Mouse (Mus musculus): ENCODE measurements at regions not wholly inside any gene's neighbourhood (a gene's known extent, or its start where the extent isn't known, plus 50 kb on each side); places are given as distances from the start of the nearest gene placed in this dataset.

DNA sequence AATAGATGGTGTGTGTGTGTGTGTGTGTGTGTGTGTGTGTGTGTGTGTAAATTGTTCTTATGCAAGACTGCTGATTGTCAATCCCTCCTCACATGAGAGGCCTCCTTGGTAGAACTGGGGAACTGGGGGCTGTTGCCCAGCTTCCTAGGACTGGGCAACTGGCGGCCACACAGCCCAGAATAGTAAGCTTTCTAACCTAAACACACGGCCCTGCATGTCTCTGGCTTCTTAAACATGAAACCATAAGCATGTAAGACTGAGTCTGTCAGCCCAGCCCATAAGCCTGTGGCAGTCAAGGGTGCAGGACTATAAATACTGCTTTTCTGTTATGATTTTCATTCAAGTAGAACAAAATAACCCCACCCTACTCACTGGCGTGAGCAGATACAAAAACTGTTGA lies 60.7 kb downstream of the Ifng start:
- DNase-seq (ENCODE audit: inconsistent age in 2 of 2, low spot score in 1 of 2): no peak

DNA sequence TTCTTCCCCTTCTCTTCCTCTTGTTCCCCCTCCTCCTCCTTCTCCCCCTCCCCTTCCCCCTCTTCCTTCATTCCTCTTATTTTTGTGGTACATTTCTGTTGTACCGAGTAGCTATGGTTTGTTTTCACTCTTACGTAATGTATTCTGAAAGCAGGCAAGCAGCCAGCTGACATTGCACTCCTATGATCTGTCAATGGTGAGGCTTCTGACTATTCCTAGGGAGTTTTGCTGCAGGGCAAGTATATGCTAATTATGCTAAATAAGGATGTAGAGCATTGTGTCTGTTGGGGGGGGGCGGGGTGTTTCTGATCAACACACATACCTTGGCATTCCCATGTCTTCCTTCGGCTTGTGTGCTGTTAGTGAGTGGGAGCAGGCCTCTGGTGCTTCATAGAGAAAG lies 64.0 kb downstream of the Ifng start:
- DNase-seq (ENCODE audit: inconsistent age in 2 of 2, low spot score in 1 of 2): peak in 1 of 2 experiments; percentile 41

DNA sequence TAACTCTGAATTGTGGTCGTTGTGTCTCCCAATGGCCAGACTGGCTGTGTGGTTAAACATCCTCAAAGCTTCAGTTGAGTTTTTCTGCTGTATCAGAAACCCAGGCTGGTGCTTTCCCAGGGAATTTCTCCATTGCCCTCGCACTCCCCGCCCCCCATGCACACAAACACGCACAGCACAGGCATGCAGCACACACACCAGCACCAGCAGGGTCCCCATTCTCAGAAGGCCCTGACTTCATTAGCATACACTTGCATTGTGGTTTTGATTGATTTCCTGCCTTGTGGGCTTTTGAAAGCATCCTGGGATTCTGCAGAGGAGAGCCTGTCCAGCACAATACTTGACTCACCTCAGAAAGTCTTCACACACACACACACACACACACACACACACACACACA lies 65.3 kb downstream of the Ifng start:
- no peak for DNase-seq (ENCODE audit: inconsistent age in 2 of 2, low spot score in 1 of 2)

DNA sequence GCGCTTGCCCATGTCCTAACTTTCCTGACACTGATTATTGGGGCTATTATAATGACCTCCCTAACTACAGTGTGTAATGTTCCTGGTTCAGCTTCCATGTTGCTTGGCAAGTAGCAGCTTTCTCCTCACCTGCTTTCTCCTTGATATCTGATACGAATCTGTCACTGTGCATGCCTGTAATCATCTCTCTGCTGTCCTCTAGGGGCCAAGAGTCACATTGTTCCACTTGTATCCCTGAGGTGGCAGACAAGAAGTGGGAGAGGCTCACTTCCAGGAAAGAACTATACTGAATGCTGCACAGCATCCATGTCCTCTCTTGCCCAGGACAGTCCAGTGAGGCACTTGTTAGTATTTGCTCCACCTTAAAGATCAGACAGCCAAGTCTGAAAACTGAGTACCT lies 66.8 kb downstream of the Ifng start:
- peak in 1 of 2 experiments; percentile 60 for DNase-seq (ENCODE audit: inconsistent age in 2 of 2, low spot score in 1 of 2)

DNA sequence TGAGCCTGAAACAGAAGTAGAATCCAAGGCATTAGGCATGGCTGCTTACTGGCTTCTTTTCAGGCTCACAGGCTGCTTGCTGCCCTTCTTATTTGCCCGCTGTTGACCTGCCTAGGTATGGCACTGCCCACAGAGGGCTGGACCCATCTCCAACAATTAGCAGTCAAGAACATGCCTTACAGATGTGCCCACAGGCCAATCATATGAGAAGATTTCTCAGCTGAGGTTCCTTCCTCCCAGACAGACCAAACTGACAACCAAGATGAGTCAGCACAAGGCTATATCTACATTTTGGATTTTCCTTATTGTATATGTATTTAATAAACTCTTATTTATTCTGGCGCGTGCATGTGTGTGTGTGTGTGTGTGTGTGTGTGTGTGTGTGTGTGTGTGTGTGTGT lies 76.0 kb downstream of the Ifng start:
- DNase-seq (ENCODE audit: inconsistent age in 2 of 2, low spot score in 1 of 2): no peak

DNA sequence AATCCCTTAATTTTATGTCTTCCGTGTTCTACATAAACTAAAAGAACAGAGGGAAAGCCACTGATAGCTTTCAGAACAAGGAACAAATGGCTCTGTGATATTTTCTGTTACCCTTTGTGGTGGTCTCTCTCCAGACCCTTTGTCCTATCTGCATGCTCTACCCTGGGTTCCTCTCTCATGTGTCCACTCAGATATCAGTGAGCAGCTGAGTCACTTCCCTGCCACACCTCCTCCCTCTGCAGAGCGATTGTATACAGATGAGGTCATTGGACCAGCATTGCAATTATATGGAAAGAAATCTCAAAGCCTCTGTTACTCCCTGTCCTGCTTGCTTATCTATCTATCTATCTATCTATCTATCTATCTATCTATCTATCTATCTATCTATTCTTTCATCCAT lies 77.1 kb downstream of the Ifng start:
- no peak for DNase-seq (ENCODE audit: inconsistent age in 2 of 2, low spot score in 1 of 2)

DNA sequence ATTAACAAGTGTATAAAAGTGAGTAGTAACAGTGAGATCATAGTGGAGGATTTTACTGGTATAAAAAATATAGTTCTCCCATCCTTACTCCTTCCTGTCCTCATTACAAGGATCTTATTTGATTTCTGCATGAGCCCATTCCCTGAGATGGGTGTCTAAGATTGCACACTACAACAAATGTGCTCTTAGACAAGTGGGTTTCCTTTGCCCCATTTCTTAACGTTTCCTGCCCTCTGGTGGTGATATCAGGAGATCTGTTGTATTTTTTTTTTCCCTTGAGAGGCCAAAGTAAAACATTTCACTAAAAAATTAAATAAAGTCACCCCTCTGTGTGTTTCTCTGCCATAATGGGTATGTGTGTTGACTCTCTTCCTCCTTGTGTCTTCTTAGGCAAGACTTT lies 105.1 kb downstream of the Ifng start:
- peak in 1 of 2 experiments; percentile 63 for DNase-seq (ENCODE audit: inconsistent age in 2 of 2, low spot score in 1 of 2)

DNA sequence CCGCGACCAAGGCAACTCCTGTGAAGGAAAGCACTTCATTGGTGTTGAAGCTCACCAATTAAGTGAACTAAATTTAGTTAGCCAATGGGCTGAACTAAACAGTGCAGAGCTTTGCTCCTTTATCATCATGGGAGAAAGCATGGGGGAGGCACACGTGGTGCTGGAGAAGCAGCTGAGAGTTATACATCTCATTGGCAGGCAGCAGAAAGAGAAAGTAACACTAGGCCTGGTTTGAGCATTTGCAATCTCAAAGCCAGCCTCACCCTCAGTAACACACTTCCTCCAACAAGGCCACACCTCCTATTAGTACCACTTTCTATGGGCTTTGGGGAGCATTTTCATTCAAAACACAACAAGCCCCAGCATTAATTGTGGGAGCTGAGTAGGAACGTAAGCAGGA lies 109.4 kb downstream of the Ifng start:
- DNase-seq (ENCODE audit: inconsistent age in 2 of 2, low spot score in 1 of 2): no peak

DNA sequence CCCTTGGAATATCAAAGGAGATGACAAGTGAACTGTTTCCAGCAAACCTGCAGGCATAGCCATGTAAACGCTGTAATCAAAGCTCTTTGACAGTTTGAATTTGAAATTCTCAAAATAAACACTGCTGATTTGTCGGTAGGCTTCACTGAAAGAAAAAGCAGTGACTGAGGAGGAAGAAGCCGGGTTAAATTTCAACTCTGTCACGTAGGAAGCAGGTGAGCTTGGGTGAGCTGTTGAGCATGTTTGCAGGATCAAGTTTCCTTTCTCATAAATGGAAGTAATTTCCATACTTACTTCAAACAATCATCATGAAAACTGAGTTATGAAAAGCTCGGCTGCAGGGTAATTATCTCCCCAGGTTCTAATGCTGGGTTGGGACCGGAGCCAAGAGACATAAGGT lies 118.0 kb downstream of the Ifng start:
- no peak for DNase-seq (ENCODE audit: inconsistent age in 2 of 2, low spot score in 1 of 2)

DNA sequence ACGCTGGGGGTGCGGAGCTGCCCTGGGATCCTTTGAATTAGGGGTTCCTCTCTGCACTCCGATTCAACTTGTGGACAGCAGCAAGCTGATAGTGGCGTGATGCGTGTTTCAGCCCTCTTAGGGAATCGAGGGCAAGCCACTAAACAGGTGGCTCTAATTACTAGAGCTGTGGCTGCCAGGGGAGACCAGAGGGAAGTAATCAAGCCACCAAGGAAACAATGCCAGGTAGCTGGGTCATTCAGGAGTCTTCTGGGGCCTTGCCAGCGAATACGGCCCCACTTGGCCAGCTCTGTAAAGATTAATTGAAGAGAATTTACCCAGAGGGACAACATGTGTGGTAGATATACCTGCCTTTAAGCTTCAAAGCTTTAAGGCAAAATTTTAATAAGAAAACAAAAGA lies 123.2 kb downstream of the Ifng start:
- DNase-seq (ENCODE audit: inconsistent age in 2 of 2, low spot score in 1 of 2): no peak

DNA sequence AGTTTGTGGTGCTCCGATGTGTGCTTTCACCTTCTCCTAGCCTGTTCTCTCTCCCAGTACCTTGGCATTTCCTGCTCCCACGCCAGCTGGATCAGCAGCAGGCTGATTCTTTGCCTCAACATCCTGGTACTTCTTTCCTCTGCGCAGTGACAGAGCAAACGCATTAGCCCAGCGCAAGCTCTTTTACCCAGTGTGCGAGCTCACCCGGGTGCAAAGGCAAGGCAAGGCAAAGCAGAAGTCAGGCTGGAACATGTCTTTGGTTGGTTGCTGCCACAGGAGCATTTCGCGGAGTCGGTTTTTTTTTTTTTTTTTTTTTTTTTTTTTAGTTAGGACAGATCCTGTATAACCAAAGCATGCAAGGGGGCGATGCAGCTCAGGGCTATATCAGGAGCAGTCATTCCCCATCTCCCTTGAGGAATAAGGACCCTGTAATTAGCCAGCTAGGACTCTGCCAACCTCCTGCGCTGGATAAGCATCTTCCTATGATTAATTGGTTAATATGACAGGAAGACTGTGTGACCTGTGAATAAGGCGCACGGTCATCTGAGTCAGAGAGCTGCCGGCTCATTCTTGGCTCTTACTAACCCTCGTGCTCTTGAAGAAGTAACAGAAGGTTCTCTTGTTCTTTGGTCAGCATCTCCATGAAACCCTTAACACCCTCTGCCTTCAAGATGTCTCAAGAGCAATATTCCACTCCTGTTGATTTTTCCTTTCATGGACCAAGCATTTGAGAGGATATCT lies 123.9 kb downstream of the Ifng start:
- peak in 1 of 2 experiments; percentile 12 for DNase-seq (ENCODE audit: inconsistent age in 2 of 2, low spot score in 1 of 2)

DNA sequence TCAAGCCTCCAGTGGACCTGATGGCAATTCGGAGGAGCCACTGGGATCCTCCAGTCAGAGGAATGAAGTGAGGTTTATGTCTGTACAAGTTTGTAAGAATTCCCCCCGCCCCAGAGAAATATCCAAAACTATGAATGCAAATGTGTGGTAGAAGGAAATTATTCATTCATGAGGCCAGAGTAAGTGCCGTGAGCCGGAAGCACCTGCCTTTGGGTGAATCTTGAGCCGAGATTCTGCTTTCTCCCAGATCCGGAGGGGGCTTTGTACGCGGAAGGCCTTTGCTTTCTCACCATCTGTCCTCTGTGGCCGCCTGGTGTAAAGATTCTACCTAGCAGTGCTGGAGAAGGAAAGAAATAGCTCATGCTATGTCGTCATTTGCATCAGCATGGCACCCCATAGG lies 127.8 kb downstream of the Ifng start:
- no peak for DNase-seq (ENCODE audit: inconsistent age in 2 of 2, low spot score in 1 of 2)

DNA sequence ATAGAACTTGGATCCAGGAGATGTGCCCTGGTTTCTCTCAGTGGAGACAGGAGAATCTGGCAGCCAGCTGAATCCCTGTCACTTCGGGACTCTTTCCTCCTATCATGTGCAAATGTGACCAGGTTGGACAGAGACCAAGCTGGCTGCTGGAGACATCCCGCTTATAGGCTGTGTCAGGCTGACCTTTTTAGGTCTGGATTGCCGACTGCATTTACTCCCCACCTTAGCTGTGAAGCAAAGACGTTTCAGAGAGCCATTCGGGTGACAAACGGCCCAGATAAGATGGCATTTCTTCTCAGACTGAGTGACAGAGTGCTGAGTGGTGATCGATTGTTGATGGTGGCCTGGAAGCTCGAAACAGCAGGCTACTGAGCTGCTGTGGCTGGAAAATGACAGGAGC lies 128.6 kb downstream of the Ifng start:
- DNase-seq (ENCODE audit: inconsistent age in 2 of 2, low spot score in 1 of 2): no peak

DNA sequence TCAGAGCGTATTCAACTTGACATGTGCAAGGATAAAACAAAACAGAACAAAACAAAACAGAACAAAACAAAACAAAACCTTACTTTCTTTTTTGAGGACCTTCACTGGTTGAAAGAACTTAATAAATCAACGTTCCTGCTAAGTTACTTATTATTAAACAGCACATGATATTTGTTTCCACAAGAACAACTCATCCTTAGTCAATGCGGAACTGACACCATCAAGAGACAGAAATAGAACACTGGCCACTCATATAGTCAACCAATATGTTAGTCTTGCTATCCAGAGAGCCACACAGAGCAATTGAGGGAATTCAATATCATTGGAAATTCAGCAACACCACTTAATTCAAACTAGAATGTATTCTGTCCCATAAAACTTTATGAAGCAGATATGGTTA lies 132.4 kb downstream of the Ifng start:
- no peak for DNase-seq (ENCODE audit: inconsistent age in 2 of 2, low spot score in 1 of 2)

DNA sequence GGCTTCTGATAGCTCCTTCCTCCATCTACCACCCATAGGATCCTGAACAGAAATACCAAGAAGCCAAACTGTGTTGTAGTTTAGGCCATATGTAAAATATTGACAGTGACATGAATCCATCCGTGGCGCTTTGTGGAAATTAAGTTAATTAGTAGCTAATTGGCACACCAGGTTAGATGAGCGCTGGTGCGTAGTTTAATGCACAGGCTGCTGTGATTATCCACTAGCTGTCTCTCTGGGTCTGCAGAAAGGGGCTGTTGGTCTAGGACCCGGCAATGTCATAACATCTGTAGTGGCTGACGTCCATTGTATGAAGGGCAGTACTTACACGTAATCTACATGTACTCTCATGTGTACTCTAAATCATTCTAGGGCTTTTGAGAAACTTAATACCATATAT lies 134.7 kb downstream of the Ifng start:
- no peak for DNase-seq (ENCODE audit: inconsistent age in 2 of 2, low spot score in 1 of 2)

DNA sequence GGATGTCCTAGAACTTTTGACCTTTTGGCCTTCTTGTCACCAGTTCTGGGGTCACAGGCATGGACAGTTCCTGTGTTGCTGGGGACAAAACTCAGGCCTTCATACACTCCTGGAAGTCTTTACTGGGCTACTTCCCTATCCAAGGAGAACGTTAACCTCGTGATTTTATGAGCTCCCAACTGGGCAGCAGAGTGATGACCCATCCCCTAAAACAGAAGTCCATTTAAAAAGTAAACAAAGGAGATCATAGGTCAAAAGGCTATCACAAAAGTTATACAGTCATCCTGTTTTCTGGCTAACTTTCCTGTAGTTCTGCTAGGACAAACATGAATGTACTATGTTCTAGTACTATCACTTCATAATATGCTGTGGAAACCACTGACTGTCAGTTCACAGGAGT lies 140.5 kb downstream of the Ifng start:
- no peak for DNase-seq (ENCODE audit: inconsistent age in 2 of 2, low spot score in 1 of 2)

DNA sequence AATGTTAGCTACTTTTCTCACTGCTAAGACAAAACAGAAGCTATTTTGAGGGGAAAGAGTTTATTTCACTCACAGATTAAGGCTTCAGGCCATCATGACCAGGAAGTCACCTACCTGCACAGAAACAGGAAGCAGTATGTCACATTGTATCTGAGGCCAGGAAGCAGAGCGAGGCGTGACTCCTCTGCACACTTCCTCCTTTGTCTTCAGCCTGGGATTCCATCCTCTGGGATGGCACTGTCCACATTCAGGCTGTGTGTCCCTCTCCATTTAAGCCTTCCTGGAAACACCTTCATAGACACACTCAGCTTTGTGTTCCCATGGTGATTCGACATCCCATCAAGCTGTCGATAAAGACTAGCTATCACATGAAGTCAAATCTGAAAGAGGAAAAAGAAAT lies 145.0 kb downstream of the Ifng start:
- DNase-seq (ENCODE audit: inconsistent age in 2 of 2, low spot score in 1 of 2): no peak

DNA sequence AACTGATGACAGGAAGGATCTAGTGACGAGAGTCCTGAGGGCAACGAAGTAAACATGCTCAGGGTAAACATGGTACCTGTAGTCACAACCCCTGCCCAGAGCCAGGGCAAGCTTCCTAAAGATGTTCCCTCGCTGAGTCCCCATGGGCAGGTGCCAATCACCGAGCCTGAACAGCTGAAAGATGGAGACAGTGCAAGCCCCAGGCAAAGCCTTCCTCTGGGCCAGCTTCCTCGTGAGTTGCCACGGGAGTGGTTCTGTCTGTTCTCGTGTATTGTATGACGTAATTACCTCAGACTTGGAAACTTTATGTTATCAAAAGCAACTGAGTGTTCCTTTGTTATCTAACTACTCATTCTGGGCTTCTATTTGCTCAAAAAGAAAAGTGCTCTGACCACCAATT lies 147.4 kb downstream of the Ifng start:
- no peak for DNase-seq (ENCODE audit: inconsistent age in 2 of 2, low spot score in 1 of 2)

DNA sequence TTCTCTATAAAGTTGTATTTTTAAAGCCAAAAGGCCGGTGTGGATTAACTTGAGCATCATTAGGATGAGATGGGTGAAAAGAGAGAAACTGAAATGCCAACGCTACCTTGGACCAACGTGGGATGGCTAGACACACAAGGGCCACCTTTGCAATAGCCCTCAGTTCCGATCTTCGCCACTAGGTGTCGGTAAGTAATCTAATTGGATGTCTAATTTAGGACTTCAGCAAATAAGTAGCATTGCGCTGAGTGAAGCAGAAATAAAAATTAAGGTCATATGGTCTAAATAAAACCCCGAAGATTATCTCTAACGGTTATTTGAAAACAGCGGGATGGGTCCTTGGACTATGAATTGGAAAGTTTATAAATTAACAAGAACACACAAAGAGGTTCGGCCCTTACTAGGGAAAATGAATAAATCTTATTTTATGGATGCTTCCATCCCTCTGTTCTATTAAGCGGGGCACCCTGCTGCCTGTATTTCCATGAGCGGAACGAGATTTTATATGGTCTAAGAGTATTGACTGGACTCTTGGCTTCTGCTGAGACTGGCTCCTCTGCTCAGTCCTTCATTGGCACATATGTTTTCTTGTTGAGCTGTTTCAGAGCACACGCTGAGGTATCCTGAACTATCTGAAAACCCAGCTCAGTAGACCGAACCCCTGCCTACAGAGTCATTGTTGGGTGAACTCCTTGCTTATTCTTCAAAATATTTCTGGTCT lies 152.0 kb downstream of the Ifng start:
- DNase-seq (ENCODE audit: inconsistent age in 2 of 2, low spot score in 1 of 2): peak; percentile 65 to 95

DNA sequence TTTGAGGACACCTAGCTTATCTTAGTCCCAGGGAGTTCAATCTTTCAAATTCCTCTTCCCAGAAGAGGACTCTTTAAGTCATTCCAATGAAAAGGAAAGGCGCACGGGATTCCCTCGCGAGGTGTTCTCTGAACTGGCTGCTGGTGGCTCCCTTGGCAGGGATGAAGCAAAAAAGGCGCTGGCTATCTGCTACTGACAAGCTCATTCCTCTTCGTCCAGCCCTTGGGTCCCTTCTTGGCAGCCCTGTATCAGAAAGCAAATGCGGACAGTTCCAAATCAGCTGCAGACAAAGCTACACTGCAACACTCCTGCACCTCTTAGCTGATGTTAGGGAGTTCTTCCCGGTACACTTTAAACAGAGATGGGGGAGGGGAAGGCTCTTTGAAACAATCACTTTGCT lies 155.4 kb downstream of the Ifng start:
- no peak for DNase-seq (ENCODE audit: inconsistent age in 2 of 2, low spot score in 1 of 2)

DNA sequence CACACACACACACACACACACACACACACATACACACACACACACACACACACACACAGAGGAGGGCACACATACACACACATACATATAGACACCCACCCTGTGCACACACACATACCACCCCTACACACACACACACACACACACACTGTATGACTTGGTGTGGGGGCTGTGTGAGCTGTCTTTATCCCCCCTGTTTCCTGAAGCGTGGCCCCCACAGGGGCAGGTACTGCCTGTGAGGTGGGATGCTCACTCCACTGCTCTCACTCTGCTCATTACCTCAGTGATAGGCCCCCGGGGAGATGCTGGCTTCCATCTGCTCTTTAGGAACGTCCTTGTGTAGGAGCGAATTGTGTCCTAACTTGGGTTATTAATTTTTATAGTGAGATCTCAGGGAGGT lies 157.7 kb downstream of the Ifng start:
- peak in 1 of 2 experiments; percentile 14 for DNase-seq (ENCODE audit: inconsistent age in 2 of 2, low spot score in 1 of 2)

DNA sequence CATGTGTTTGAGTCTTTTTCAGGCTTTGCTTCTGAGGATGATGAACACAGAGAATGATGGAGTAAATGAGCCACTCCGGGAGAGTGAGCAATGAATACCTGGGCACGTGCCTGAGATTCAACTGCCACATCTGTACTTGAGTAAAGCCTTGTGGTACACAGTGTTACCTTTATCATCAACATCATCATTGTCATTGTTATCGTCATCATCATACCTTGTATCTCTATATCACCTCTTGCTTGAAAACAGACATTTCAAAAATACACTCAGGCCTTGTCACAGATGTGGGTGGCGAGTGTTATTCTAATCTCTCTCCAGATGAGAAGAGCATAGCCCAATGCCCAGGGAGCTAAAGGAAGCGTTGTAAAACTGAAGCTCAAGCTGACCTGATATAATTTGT lies 158.4 kb downstream of the Ifng start:
- DNase-seq (ENCODE audit: inconsistent age in 2 of 2, low spot score in 1 of 2): peak in 1 of 2 experiments; percentile 11

DNA sequence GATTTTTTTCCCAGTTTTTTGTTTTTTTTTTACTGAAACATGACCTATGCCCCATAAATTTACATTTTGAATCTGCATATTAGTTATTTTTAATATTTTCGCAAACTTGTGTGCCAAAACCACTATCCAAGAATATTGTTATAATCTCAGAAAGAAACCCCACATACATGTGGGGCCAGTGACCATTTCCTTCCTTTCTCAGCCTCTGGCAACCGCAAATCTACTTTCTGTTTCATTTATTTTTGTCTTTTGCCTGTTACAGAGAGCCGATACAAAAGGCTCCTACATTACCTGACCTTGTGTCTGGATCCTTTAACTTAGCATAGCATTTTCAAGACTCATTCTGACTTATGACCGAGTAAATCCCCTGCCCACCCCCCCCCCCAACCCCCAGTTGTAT lies 158.8 kb downstream of the Ifng start:
- DNase-seq (ENCODE audit: inconsistent age in 2 of 2, low spot score in 1 of 2): no peak
